Mouse (Mus musculus): ENCODE measurements at regions not wholly inside any gene's neighbourhood (a gene's known extent, or its start where the extent isn't known, plus 50 kb on each side); places are given as distances from the start of the nearest gene placed in this dataset.

GRCm38 (mm10) chr11:86870486-86871165 lies 63.1 kb upstream of the Dhx40 start:
- Histone ChIP-seq H3K9ac (replicated peaks; ENCODE audit: low read depth, low read length) (no peak overlapping the region), H3K27me3 (replicated peaks; ENCODE audit: control insufficient read depth, insufficient read depth, low read length) (no peaks in the 10 kb centered on the region), H3K9me3 (ENCODE audit: control insufficient read depth, low read length) (no peaks in the 10 kb centered on the region), H3K4me1 (replicated peaks; ENCODE audit: control insufficient read depth, insufficient read depth, low read length) (peaks cover 9% of the 10 kb centered on the region), H3K4me3 (replicated peaks; ENCODE audit: low read length) (no peak overlapping the region), H3K27ac (ENCODE audit: low read length) (no peak overlapping the region), H3K4me2 (ENCODE audit: low read length) (no peak overlapping the region), H3K36me3 (ENCODE audit: control insufficient read depth, insufficient read depth) (no peaks in the 10 kb centered on the region)
- WGBS = 88% methylated on average over 9 of the region's 9 CpGs
- no peak for ATAC-seq

DNA sequence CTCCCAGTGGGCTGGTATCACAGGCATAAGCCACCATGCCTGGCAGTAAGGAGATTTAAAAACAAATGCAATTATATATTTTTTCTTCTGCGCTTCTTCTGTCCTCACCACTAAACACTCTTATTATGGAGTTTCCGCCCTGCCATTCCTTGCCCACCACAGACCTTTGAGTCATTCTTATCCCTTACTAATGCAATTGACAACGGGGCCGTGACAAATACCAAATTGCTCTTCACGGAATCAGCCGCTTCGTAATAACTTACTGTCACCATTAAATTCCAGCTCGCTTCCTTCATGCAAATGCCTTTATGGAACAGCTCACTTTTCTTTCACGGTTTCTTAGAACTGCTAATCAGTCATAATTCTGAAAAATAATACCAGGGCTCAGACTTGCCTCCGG lies 59.4 kb upstream of the Dhx40 start:
- no peak overlapping the region for H3K4me3 ChIP-seq (replicated peaks; ENCODE audit: low read length)
- no peak overlapping the region for H3K4me2 ChIP-seq (ENCODE audit: low read length)
- 73% methylated on average over 10 of the region's 10 CpGs for WGBS
- no peak overlapping the region for H3K27ac ChIP-seq (ENCODE audit: low read length)
- no peak overlapping the region for H3K9ac ChIP-seq (replicated peaks; ENCODE audit: low read depth, low read length)
- ATAC-seq = no peak
- H3K36me3 ChIP-seq (ENCODE audit: control insufficient read depth, insufficient read depth) = no peaks in the 10 kb centered on the region
- no peaks in the 10 kb centered on the region for H3K27me3 ChIP-seq (replicated peaks; ENCODE audit: control insufficient read depth, insufficient read depth, low read length)
- H3K9me3 ChIP-seq (ENCODE audit: control insufficient read depth, low read length) = no peaks in the 10 kb centered on the region
- no peaks in the 10 kb centered on the region for H3K4me1 ChIP-seq (replicated peaks; ENCODE audit: control insufficient read depth, insufficient read depth, low read length)

DNA sequence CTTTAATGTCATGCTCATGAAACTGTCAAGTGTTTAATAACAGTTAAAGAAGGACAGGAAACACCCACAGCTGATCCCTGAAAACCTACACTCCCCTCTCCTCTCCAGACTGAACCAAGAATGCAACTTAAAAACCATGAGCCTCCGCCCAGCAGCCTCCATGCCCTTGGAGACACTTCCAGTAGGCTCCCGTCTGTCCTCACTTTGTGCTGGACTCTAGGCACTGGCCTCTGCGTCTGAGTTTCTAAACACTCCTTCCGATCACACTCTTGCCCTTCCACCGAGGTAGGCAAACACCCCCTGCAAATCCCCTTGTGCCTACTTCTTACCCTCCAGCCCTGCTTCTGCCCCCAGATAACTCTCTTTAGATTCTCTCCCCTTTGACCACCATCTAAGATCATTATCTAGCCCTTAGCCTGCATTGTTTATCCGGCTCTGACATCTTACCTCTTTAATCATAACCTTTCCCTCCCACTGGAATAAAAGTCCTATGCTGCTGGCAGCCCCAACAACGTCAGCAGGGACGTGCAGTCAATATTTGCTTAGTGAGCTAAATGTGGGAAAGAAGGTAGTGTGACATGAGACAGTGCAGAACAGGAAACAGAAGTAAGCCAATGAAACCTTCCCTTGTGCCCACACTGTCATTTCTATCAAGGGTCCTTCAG lies 52.5 kb upstream of the Dhx40 start:
- Histone ChIP-seq H3K9ac (replicated peaks; ENCODE audit: low read depth, low read length) (no peak overlapping the region), H3K4me1 (replicated peaks; ENCODE audit: control insufficient read depth, insufficient read depth, low read length) (no peaks in the 10 kb centered on the region), H3K27me3 (replicated peaks; ENCODE audit: control insufficient read depth, insufficient read depth, low read length) (no peaks in the 10 kb centered on the region), H3K4me2 (ENCODE audit: low read length) (no peak overlapping the region), H3K9me3 (ENCODE audit: control insufficient read depth, low read length) (no peaks in the 10 kb centered on the region), H3K4me3 (replicated peaks; ENCODE audit: low read length) (no peak overlapping the region), H3K36me3 (ENCODE audit: control insufficient read depth, insufficient read depth) (no peaks in the 10 kb centered on the region), H3K27ac (ENCODE audit: low read length) (no peak overlapping the region)
- WGBS = 84% methylated on average over 8 of the region's 8 CpGs
- no peak for ATAC-seq

DNA sequence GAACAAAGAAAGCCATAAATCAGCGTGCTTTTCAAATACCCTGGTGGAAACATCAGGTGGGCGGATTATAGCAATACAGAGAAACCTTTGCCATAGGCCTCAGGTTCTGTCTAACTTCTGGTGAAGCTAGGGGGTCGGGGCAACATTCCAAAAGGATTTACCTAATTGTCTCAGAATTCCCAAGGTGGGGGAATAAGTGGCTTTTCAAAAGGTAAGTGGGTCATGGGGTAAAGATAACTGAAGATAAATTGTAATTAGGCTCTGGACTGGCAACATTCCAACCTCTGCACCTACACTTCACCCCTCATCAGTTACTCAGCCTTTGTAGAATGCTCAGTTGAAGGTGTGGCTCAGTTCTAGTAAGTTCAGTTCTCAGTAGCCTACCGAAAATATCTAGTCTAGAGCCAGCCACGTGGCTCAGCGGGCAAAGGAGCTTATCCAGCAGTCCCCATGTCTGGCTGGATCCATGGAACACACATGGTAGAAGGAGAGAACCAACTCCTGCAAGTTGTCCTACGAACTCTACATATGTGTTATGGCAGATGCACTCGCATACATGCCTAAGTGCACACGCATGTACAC lies 51.8 kb upstream of the Dhx40 start:
- H3K4me2 ChIP-seq (ENCODE audit: low read length) = no peak overlapping the region
- H3K27ac ChIP-seq (ENCODE audit: low read length) = no peak overlapping the region
- no peaks in the 10 kb centered on the region for H3K27me3 ChIP-seq (replicated peaks; ENCODE audit: control insufficient read depth, insufficient read depth, low read length)
- ATAC-seq = no peak
- H3K9me3 ChIP-seq (ENCODE audit: control insufficient read depth, low read length) = no peaks in the 10 kb centered on the region
- 85% methylated on average over 9 of the region's 9 CpGs for WGBS
- H3K36me3 ChIP-seq (ENCODE audit: control insufficient read depth, insufficient read depth) = no peaks in the 10 kb centered on the region
- H3K9ac ChIP-seq (replicated peaks; ENCODE audit: low read depth, low read length) = no peak overlapping the region
- H3K4me3 ChIP-seq (replicated peaks; ENCODE audit: low read length) = no peak overlapping the region
- no peaks in the 10 kb centered on the region for H3K4me1 ChIP-seq (replicated peaks; ENCODE audit: control insufficient read depth, insufficient read depth, low read length)

GRCm38 (mm10) chr11:86858211-86858610 lies 50.7 kb upstream of the Dhx40 start:
- H3K4me2 ChIP-seq (ENCODE audit: low read length) = no peak overlapping the region
- H3K4me1 ChIP-seq (replicated peaks; ENCODE audit: control insufficient read depth, insufficient read depth, low read length) = no peaks in the 10 kb centered on the region
- H3K36me3 ChIP-seq (ENCODE audit: control insufficient read depth, insufficient read depth) = no peaks in the 10 kb centered on the region
- no peaks in the 10 kb centered on the region for H3K27me3 ChIP-seq (replicated peaks; ENCODE audit: control insufficient read depth, insufficient read depth, low read length)
- H3K4me3 ChIP-seq (replicated peaks; ENCODE audit: low read length) = no peak overlapping the region
- ATAC-seq = no peak
- H3K9me3 ChIP-seq (ENCODE audit: control insufficient read depth, low read length) = no peaks in the 10 kb centered on the region
- no peak overlapping the region for H3K27ac ChIP-seq (ENCODE audit: low read length)
- no peak overlapping the region for H3K9ac ChIP-seq (replicated peaks; ENCODE audit: low read depth, low read length)
- WGBS = 94% methylated on average over 3 of the region's 3 CpGs

Measured in forebrain, embryonic 16.5 days (tissue).